Mouse (Mus musculus): ENCODE measurements around the gene Ptprt.
"Not testable (repeated sequence)": the region's sequence is repeated elsewhere in the genome, so short reads cannot be mapped to it uniquely, and the experiment has no call there.

Gene Ptprt

GRCm38 (mm10) chr2:161511880-161512570 is 1148.9 kb downstream of the Ptprt start:
- not testable (repeated sequence) for DNase-seq

- no peak for DNase-seq
These were observed 1149.7 kb downstream of the Ptprt start for GRCm38 (mm10) chr2:161511101-161511759.

DNA sequence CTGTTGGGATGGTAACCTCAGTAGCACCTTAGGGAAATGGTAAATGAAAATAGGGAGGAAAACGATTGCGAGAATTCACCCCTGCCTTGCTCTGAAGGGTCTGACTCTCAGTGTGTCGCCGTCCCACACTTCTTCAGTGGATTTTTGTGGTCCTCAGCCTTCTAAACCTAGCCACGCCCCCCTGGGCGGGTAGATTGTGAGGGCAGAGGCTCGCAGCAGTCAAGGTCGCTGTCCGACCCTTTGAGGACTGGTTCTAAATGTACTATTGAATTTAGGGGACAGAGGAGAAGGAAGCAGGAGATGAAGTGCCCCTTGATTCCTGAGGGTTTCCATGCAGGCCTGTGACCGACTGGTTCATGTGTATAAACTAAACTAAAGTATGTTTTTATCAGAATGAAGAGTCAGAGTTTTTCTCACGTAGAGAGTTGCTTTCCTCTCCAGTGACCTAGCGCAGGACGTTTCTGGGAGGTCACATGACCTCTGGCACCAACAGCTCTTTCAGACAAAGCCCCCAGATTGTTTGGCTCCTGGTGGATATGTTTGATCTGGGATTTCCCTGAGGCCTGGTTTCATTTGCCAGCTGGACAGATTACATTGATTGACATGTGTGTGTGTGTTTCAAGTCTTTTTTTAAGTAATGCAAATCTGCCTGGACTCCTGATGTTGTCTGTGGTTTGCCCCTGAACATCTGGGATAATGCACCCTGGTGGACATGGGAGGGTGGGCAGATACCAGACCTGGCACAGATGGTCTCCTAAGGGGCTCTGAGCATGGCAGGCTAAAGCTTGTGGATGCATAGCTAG is 1161.6 kb downstream of the Ptprt start:
- no peak for DNase-seq

DNA sequence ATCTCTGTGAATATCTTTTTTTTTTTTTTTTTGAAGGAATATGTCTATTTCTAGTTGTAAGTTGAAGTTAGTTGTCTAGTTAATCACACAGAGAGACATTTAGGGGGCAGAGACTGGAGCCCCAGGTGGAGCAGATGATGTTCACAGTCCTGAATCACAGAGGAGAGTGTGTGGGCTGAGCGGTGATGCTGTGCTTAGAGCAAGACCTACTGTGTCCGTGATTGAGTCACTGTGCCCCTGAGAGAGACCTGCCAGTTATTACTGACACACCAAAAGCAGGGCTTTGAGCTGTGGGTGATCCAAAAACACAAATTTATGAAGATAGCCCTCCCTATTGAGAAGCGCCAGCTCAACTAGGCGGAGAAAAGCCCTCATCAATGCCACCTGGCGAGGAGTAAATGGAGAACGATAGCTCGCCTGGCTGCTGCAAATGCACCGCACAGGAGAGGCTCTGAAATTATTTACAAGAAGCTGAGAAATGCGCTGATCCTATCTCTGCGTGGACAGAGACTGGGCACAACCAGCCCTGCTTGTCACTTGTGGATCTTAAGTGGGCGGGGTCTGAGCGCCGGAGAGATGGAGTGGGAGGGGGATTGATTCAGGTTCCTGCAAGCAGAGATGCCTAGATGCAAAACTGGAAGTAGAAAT is 1162.4 kb downstream of the Ptprt start:
- DNase-seq, result no peak

DNA sequence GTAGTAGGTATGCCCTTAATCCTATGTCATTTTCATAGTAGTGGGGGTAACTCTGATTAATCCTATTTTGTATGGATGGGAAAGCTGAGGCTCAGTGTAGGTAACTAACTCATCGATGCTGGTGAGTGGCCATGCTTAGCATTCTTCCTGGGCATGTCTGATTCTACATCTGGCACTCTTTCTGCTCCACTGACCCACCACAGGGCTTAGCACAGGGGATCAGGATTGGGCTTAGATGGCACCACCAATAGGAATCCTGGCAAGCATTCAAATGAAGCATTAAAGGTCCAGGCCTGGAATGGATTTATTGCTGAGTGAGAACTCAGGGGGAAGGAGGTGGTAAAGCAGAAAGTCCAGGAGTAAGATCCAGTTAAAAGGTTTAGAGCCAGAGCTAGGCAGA is 1179.2 kb downstream of the Ptprt start:
- no peak for DNase-seq

- no peak for DNase-seq
These were observed 1180.5 kb downstream of the Ptprt start for GRCm38 (mm10) chr2:161480445-161480844.
